Mouse (Mus musculus) C2C12 (cell line): ENCODE measurements at regions not wholly inside any gene's neighbourhood (a gene's known extent, or its start where the extent isn't known, plus 50 kb on each side); places are given as distances from the start of the nearest gene placed in this dataset.

Experiments
- CTCF ChIP-seq: IDR thresholded peaks from one replicate; pipeline ENCODE4 v1.5.1; 2011; ENCODE audit not compliant: control insufficient read depth, insufficient read depth, insufficient read length
- FOSL1 ChIP-seq: IDR thresholded peaks from one replicate; pipeline ENCODE4 v1.8.0; 2011; ENCODE audit warnings: mild to moderate bottlenecking, low read length; ENCODE audit not compliant: poor library complexity, insufficient read depth, severe bottlenecking
- MYOG ChIP-seq: IDR thresholded peaks from one replicate; pipeline ENCODE4 v1.6.1; 2011; ENCODE audit not compliant: control insufficient read depth, insufficient read length; ENCODE audit errors: extremely low read depth
- USF1 ChIP-seq: IDR thresholded peaks from one replicate; pipeline ENCODE4 v1.6.1; 2011; ENCODE audit warnings: low read depth, mild to moderate bottlenecking, control low read depth, moderate library complexity

GRCm38 (mm10) chr14:123202313-123202712, 218.5 kb upstream of the Tmtc4 start:
- no peak for TF ChIP-seq CTCF
- TF ChIP-seq USF1 = no peak
- no peak for TF ChIP-seq MYOG
- no peak for TF ChIP-seq FOSL1
